Mouse (Mus musculus) bone marrow macrophage, adult 2 months (primary cell): ENCODE results near the gene Snx19.

ENCODE experiments used
- CTCF ChIP-seq: IDR thresholded peaks from 2 replicates; pipeline ENCODE4 v1.5.1; 2012; ENCODE audit warnings: low read depth, mild to moderate bottlenecking, low read length, moderate library complexity
- POLR2A ChIP-seq: IDR thresholded peaks from 2 replicates; pipeline ENCODE4 v1.6.1; 2012; ENCODE audit warnings: mild to moderate bottlenecking, low read depth, low read length, borderline replicate concordance

GRCm38 (mm10) chr9:30422940-30423339 is 4.0 kb upstream of the Snx19 start:
- TF ChIP-seq POLR2A: no peak
- peak; percentile 52; the same call in 1 of the 2 replicates for TF ChIP-seq CTCF
